ENCODE assay signal across 8 mouse cellular contexts in genomic region chr4:154967173-154967572, GRCm38 (mm10). TPM values are rescaled to one million over a fixed set of nuclear protein-coding genes. Genes with fewer than 3 reads are reported as not detected.
DNase-seq lines count a peak whose midpoint lies in the region; ATAC-seq and TF ChIP-seq lines count a peak whose summit lies in the region.

No protein-coding gene starts in this region.

- H3K4me2 ChIP-seq in hindbrain, embryonic 12.5 days (replicated peaks), result no peak overlapping the region

- peaks cover 69% of the 10 kb centered on the region for H3K36me3 ChIP-seq in hindbrain, embryonic 10.5 days
- H3K36me3 ChIP-seq in hindbrain, embryonic 12.5 days, result peaks cover 34% of the 10 kb centered on the region
- H3K36me3 ChIP-seq in ES-E14 (ENCODE audit: control insufficient read depth, insufficient read depth, low read length, poor library complexity, severe bottlenecking), result peaks cover 41% of the 10 kb centered on the region

- peaks cover 45% of the 10 kb centered on the region for H3K4me1 ChIP-seq in hindbrain, embryonic 10.5 days (replicated peaks)
- peaks cover 36% of the 10 kb centered on the region for H3K4me1 ChIP-seq in hindbrain, embryonic 12.5 days
- H3K4me1 ChIP-seq in ES-E14 (ENCODE audit: control insufficient read depth in 2 of 2, insufficient read depth in 2 of 2, low read length in 2 of 2, poor library complexity in 1 of 2), result no peaks in the 10 kb centered on the region

- no peak for ATAC-seq in hindbrain, embryonic 12.5 days (ENCODE audit: low FRiP score)

- DNase-seq in hindbrain, embryonic 10.5 days (ENCODE audit: low spot score), result peak; percentile 65
- peak; percentile 50 for DNase-seq in 416B (ENCODE audit: low read depth)
- no peak for DNase-seq in ES-E14 (ENCODE audit: low read depth, low spot score)
- DNase-seq in embryo, embryonic 11 days, result peak; percentile 67
- DNase-seq in lung, postnatal 36 days, result peak; percentile 74
- no peak for DNase-seq in frontal cortex, postnatal 14 days (ENCODE audit: low spot score in 2 of 2)
- DNase-seq in gastrocnemius, postnatal 36 days, result no peak

- peaks cover 13% of the 10 kb centered on the region for H3K27me3 ChIP-seq in hindbrain, embryonic 10.5 days (ENCODE audit: insufficient read depth, poor library complexity, severe bottlenecking)
- H3K27me3 ChIP-seq in hindbrain, embryonic 12.5 days, result peaks cover 11% of the 10 kb centered on the region; the same call in 1 of the 2 replicates

- WGBS in hindbrain, embryonic 10.5 days, result 66% methylated on average over 5 of the region's 5 CpGs
- 53% methylated on average over 5 of the region's 5 CpGs for WGBS in hindbrain, embryonic 12.5 days

- H3K9me3 ChIP-seq in hindbrain, embryonic 10.5 days, result no peaks in the 10 kb centered on the region
- no peaks in the 10 kb centered on the region for H3K9me3 ChIP-seq in hindbrain, embryonic 12.5 days (replicated peaks)
- 0 out of 2 replicates have a peak, but pooled peaks cover 2% of the 10 kb centered on the region for H3K9me3 ChIP-seq in ES-E14 (ENCODE audit: control insufficient read depth, insufficient read depth, low read depth, low read length)

- no peak overlapping the region for H3K27ac ChIP-seq in hindbrain, embryonic 10.5 days
- H3K27ac ChIP-seq in hindbrain, embryonic 12.5 days, result no peak overlapping the region
- no peak overlapping the region for H3K27ac ChIP-seq in ES-E14 (ENCODE audit: insufficient read depth, low read depth, low read length, poor library complexity, severe bottlenecking)

- H3K4me3 ChIP-seq in hindbrain, embryonic 10.5 days, result no peak overlapping the region
- H3K4me3 ChIP-seq in hindbrain, embryonic 12.5 days, result no peak overlapping the region
- H3K4me3 ChIP-seq in ES-E14 (ENCODE audit: insufficient read depth in 1 of 2, low read depth in 1 of 2, low read length in 2 of 2, poor library complexity in 1 of 2, severe bottlenecking in 1 of 2), result no peak overlapping the region

- H3K9ac ChIP-seq in hindbrain, embryonic 12.5 days, result no peak overlapping the region
- no peak overlapping the region for H3K9ac ChIP-seq in ES-E14 (ENCODE audit: insufficient read depth, low read depth, low read length, poor library complexity, severe bottlenecking)

- intact Hi-C loops in gastrocnemius, postnatal 36 days (cut with DNase I), result no loop called here

- in situ Hi-C loops in ES-E14 (cut with MboI; ENCODE audit: low sequenced_read_pairs in 2 of 2, unreplicated experiment in 2 of 2), result no loop called here

TF ChIP-seq in ES-E14, 5 proteins besides CTCF, POLR2A, EP300 and RAD21:
- TF ChIP-seq ZNF384 (IDR thresholded peaks at IDR 0.05; ENCODE audit: low read depth, low read length), result 0 out of 2 replicates have a peak, but pooled peaks have one; percentile 35
- no peak for TF ChIP-seq ZC3H11A (IDR thresholded peaks at IDR 0.05; ENCODE audit: borderline replicate concordance, low read depth, low read length)
TF ChIP-seq in ES-E14: peak in this region for 1.

RNA-seq across cellular contexts. Expression of gene Pank4, which starts 3.2 kb away (rescaled TPM):
- 39.9 and 46.5 TPM in 2 replicates for polyA plus RNA-seq in hindbrain, embryonic 10.5 days (2016; fragmentation: Nextera tagmentation; extraction: Ambion mirVana)
- 42.5 and 44.5 TPM in 2 replicates for polyA plus RNA-seq in hindbrain, embryonic 12.5 days (2016; fragmentation: Nextera tagmentation; extraction: Ambion mirVana)
- total RNA-seq in ES-E14 (2012; rRNA removed), result 29.3 and 50.1 TPM in 2 replicates
- 10 to 100 TPM; 30.5 to 33.2 TPM for total RNA-seq in gastrocnemius, postnatal 36 days (2021)

RNA-seq across cellular contexts. Expression of gene Hes5, which starts 6.5 kb away (rescaled TPM):
- 534 and 601 TPM in 2 replicates for polyA plus RNA-seq in hindbrain, embryonic 10.5 days (2016; fragmentation: Nextera tagmentation; extraction: Ambion mirVana)
- polyA plus RNA-seq in hindbrain, embryonic 12.5 days (2016; fragmentation: Nextera tagmentation; extraction: Ambion mirVana), result 293 and 329 TPM in 2 replicates
- total RNA-seq in ES-E14 (2012; rRNA removed), result 0.18 and 1.3 TPM in 2 replicates
- total RNA-seq in gastrocnemius, postnatal 36 days (2021), result not detected

RNA-seq across cellular contexts. Expression of gene Tnfrsf14, which starts 38.8 kb away (rescaled TPM):
- 0.43 and 0.87 TPM in 2 replicates for polyA plus RNA-seq in hindbrain, embryonic 10.5 days (2016; fragmentation: Nextera tagmentation; extraction: Ambion mirVana)
- polyA plus RNA-seq in hindbrain, embryonic 12.5 days (2016; fragmentation: Nextera tagmentation; extraction: Ambion mirVana), result 0.79 and 0.97 TPM in 2 replicates
- 0.53 and 0.85 TPM in 2 replicates for total RNA-seq in ES-E14 (2012; rRNA removed)
- total RNA-seq in gastrocnemius, postnatal 36 days (2021), result 1 to 10 TPM; 1.4 to 1.6 TPM

Comparison
In these comparisons a context has a peak if more than half of its experiments do, and no peak if none do; other contexts are left out.
1. DNase-seq: peak in hindbrain, embryonic 10.5 days (single experiment), 416B (single experiment), embryo, embryonic 11 days (single experiment) and lung, postnatal 36 days (single experiment); none in ES-E14 (single experiment), frontal cortex, postnatal 14 days (0 of 2) and gastrocnemius, postnatal 36 days (0 of 2).